Mouse (Mus musculus): ENCODE results near the gene Wdr89.
"Not testable (repeated sequence)": the region's sequence is repeated elsewhere in the genome, so short reads cannot be mapped to it uniquely, and the experiment has no call there.

Wdr89 gene

DNA sequence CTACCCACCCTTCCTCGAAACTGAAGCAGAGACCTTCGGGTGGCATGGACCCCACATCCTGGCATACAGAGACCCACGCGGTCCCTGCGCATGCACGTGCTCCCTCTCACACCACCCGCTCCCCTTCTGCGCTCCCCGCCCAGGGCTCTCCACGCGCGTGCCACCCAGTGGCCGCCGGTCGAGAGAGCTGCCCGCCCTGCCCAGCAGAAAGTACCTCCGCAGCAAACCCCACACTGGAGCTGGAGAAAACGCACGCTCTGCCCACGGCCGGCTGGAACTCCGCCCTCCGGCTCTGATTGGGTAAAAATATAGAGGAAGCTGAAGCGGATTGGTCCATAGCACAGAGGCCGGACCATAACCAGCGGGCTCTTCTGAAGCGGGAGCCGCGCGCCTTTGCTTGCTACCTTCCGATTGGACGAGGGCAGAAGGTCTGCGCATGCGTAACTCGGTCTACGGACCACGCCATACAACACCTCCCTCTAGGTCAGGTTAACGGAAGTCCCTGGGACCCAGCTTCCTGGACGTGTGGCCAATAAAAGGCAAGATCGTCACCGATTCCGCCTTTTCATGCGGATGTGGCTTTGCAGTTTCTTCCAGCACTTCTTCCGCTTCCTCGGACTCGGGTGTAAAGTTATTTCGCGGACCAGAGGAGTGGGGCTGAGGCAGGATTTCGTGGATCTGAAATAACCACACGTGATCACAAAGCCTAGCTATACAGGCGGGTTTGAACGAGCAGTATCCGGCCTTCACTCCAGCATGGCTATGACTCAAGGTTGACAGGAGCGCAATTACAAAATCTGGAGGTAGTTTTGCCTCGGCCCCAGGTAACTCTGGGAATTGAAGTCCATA is at the start of gene Wdr89:
Gene Wdr89, minus strand, starts transcription at position 280 of the 849 bp plus-strand sequence.
- TF ChIP-seq POU5F1 (IDR thresholded peaks at IDR 0.05; ENCODE audit: borderline replicate concordance, low read length), result no peak
- no peak for TF ChIP-seq NANOG (IDR thresholded peaks at IDR 0.05; ENCODE audit: borderline replicate concordance, low read length)
- no peak for TF ChIP-seq CTCF (conservative IDR thresholded peaks at IDR 0.05; ENCODE audit: low read length)
- peak within 1 kb of the TSS; percentile 98 for H3K4me3 ChIP-seq (replicated peaks; ENCODE audit: low read length)
- peaks cover 53% of the 10 kb centered on the region for H3K36me3 ChIP-seq (ENCODE audit: insufficient read depth, low read length)
- no peaks in the 10 kb centered on the region for H3K27me3 ChIP-seq (ENCODE audit: insufficient read depth, low read length)
- no peaks in the 10 kb centered on the region for H3K9me3 ChIP-seq (ENCODE audit: low read length)
- peaks cover 64% of the 10 kb centered on the region for H3K4me1 ChIP-seq (replicated peaks; ENCODE audit: low read depth, low read length)

DNA sequence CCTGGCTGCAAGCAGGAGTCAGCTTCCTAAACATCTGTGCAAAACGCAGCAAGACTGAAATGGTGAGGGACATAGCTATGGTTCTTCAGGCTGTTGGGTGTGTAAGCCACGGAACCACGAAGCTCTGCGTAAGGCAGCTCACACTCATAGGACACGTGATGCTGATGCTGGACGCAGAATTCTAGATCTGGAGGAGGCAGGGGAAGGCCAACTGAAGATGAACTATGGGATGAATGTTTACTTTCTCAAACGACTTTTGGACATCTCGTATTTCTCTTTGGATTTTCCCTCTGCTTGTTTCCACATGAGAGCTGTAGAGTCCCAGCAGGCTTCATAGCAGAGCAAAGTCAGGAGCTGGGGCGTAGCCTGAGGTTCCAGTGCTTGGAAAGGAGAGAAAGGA is 44.3 kb upstream of the Wdr89 start:
- no peaks in the 10 kb centered on the region for H3K9me3 ChIP-seq (ENCODE audit: low read length)
- no peaks in the 10 kb centered on the region for H3K36me3 ChIP-seq (ENCODE audit: insufficient read depth, low read length)
- H3K4me1 ChIP-seq (replicated peaks; ENCODE audit: low read depth, low read length), result peaks cover 11% of the 10 kb centered on the region
- no peaks in the 10 kb centered on the region for H3K27me3 ChIP-seq (ENCODE audit: insufficient read depth, low read length)
- no peak for TF ChIP-seq NANOG (IDR thresholded peaks at IDR 0.05; ENCODE audit: borderline replicate concordance, low read length)
- no peak for TF ChIP-seq CTCF (conservative IDR thresholded peaks at IDR 0.05; ENCODE audit: low read length)
- no peak for TF ChIP-seq POU5F1 (IDR thresholded peaks at IDR 0.05; ENCODE audit: borderline replicate concordance, low read length)
- H3K4me3 ChIP-seq (replicated peaks; ENCODE audit: low read length), result no peak overlapping the region

DNA sequence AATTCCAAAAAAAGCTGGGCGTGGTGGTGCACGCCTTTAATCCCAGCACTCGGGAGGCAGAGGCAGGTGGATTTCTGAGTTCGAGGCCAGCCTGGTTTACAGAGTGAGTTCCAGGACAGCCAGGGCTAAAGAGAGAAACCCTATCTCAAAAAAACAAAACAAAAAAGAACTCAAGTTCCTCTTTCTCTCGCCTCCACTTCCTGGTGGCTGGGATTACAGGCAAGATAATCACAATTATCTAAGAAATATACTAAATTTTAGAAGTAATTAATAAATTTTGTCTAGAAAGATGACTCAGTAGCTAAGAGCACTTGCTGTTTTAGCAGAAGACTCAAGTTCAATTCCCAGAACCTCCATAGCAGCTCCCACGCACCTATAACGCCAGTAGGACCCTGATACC is 43.6 kb upstream of the Wdr89 start:
- H3K4me1 ChIP-seq (replicated peaks; ENCODE audit: low read depth, low read length), result peaks cover 11% of the 10 kb centered on the region
- not testable (repeated sequence) for H3K9me3 ChIP-seq (ENCODE audit: low read length); H3K27me3 ChIP-seq (ENCODE audit: insufficient read depth, low read length); H3K36me3 ChIP-seq (ENCODE audit: insufficient read depth, low read length); H3K4me3 ChIP-seq (replicated peaks; ENCODE audit: low read length)

DNA sequence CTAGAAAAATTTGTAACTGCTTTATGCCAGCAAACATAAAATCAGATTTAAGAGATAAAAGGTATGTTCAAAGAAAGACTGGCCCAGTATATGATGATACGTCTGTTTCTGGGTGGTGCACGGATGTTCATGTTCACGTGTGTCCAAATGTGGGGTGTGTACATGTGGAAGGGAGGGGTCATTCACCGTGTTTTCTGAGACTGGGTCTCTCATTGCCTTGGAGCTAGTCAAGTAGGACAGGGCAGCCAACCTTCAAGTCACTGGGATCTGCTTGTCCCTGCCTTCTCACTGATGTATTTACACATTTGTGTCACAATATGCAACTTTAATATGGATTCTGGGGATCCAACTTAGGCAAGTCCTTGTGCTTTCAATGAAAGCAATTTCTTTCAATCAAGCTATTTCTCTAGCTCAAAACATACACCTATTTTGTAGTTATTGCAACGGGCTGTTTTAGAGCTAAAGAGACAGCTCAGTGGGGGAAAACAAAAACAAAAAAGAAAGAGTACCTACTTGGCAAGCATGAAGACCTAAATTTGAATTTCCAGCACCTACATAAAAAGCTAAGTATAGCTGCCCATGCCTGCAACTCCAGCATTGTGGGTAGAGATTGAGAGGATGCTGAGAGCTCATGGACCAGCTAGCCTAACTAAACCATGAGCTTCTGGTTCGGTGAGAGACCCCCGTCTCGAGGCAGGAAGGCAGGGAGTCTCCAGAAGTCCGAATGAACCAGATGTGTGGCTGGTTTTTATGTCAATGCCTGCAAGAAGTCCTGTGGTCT is 41.4 kb upstream of the Wdr89 start:
- H3K27me3 ChIP-seq (ENCODE audit: insufficient read depth, low read length), result no peaks in the 10 kb centered on the region
- H3K4me3 ChIP-seq (replicated peaks; ENCODE audit: low read length), result no peak overlapping the region
- no peaks in the 10 kb centered on the region for H3K9me3 ChIP-seq (ENCODE audit: low read length)
- no peak for TF ChIP-seq POU5F1 (IDR thresholded peaks at IDR 0.05; ENCODE audit: borderline replicate concordance, low read length)
- TF ChIP-seq CTCF (conservative IDR thresholded peaks at IDR 0.05; ENCODE audit: low read length), result no peak
- TF ChIP-seq NANOG (IDR thresholded peaks at IDR 0.05; ENCODE audit: borderline replicate concordance, low read length), result no peak
- H3K36me3 ChIP-seq (ENCODE audit: insufficient read depth, low read length), result no peaks in the 10 kb centered on the region
- peaks cover 11% of the 10 kb centered on the region for H3K4me1 ChIP-seq (replicated peaks; ENCODE audit: low read depth, low read length)

DNA sequence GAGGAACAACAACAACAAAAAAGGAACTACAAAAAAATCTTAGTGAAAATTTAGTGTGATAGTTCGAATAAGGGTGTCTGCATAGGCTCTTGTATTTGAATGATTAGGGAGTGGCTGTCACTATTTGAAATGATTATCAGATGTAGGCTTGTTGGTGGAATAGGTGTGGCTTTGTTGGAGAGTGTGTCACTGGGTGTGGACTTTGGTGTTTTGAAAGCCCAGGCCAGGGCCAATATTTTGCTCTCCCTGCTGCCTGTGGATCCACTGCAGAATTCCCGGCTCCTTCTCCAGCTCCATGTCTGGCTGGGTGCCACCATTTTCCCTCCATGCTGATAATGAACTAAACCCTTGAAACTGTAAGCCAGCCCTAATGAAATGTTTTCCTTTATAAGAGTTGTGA is 40.2 kb upstream of the Wdr89 start:
- no peak overlapping the region for H3K4me3 ChIP-seq (replicated peaks; ENCODE audit: low read length)
- H3K36me3 ChIP-seq (ENCODE audit: insufficient read depth, low read length), result no peaks in the 10 kb centered on the region
- peaks cover 11% of the 10 kb centered on the region for H3K4me1 ChIP-seq (replicated peaks; ENCODE audit: low read depth, low read length)
- TF ChIP-seq CTCF (conservative IDR thresholded peaks at IDR 0.05; ENCODE audit: low read length) (no peak), POU5F1 (IDR thresholded peaks at IDR 0.05; ENCODE audit: borderline replicate concordance, low read length) (no peak), NANOG (IDR thresholded peaks at IDR 0.05; ENCODE audit: borderline replicate concordance, low read length) (no peak)
- no peaks in the 10 kb centered on the region for H3K27me3 ChIP-seq (ENCODE audit: insufficient read depth, low read length)
- no peaks in the 10 kb centered on the region for H3K9me3 ChIP-seq (ENCODE audit: low read length)

DNA sequence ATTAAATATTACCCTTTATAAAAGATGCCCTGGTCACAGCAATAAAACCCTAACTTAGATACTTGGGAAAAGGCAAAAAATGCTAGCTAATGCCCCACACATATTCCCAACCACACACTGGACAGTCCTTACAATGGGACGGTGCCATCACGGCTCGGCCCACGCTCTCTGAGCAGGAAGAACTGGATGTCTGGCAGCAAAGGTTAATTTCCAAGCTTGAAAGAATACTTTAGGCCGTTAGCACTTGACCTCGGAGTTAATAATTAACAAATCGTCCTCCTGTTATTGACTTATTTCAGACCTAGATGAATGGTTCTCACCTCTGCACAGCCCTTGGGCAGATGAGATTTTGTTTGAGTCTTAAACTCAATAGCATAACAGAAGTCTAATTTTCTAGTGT is 37.3 kb upstream of the Wdr89 start:
- H3K36me3 ChIP-seq (ENCODE audit: insufficient read depth, low read length), result no peaks in the 10 kb centered on the region
- H3K27me3 ChIP-seq (ENCODE audit: insufficient read depth, low read length), result 0 out of 2 replicates have a peak, but pooled peaks cover 2% of the 10 kb centered on the region
- TF ChIP-seq CTCF (conservative IDR thresholded peaks at IDR 0.05; ENCODE audit: low read length), result no peak
- TF ChIP-seq NANOG (IDR thresholded peaks at IDR 0.05; ENCODE audit: borderline replicate concordance, low read length), result no peak
- TF ChIP-seq POU5F1 (IDR thresholded peaks at IDR 0.05; ENCODE audit: borderline replicate concordance, low read length), result no peak
- peaks cover 14% of the 10 kb centered on the region for H3K4me1 ChIP-seq (replicated peaks; ENCODE audit: low read depth, low read length)
- no peaks in the 10 kb centered on the region for H3K9me3 ChIP-seq (ENCODE audit: low read length)
- no peak overlapping the region for H3K4me3 ChIP-seq (replicated peaks; ENCODE audit: low read length)

DNA sequence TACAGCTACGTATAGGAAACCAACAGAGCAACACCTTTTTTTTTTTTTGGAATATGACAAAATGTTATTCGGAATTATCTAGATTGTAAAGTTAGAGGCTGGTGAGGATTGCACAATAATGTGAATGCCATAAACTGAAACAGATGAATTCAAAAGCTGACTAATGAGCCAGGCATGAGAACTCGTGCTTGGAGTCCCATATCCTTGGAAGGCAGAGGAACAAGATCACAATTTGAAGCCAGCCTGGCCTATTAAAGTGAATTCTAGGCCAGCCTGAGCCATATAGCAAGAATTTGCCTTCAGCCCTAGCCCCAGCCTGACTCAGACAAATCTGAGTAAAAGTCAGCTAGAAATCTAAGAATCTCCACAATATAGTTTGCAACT is 33.4 kb upstream of the Wdr89 start:
- TF ChIP-seq POU5F1 (IDR thresholded peaks at IDR 0.05; ENCODE audit: borderline replicate concordance, low read length), result no peak
- no peak for TF ChIP-seq CTCF (conservative IDR thresholded peaks at IDR 0.05; ENCODE audit: low read length)
- TF ChIP-seq NANOG (IDR thresholded peaks at IDR 0.05; ENCODE audit: borderline replicate concordance, low read length), result no peak
- no peak overlapping the region for H3K4me3 ChIP-seq (replicated peaks; ENCODE audit: low read length)

DNA sequence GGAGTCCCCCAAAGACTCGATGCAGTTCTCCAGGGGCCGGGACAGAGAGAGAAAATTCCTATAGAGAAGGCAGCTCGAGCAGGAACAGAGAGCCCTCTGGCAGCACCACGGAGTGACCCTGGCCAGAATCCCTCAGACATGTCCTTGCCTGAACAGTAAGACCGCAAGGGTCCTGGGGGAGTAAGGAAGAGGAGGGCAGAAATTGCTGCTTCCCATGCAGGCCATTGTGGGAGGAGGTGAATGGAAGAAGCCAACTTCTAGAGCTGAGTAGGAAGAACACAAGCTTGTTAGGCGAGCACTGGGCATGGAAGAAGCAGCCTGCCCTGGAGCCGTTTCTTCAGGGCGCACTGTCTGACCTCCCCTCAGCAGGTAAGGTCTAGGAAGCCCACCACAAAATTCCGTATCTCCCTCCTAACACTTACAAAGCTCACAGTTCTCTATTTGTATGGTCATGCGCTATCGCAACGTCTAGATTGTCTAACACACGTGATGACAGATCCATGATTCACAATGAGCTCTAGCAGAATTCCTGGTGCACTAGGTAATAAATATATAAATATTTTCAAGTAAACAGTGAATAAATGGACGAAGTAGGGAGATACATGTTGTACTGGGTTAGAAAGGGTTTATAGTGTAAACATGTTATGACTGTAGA is 32.9 kb upstream of the Wdr89 start:
- 0 out of 2 replicates have a peak, but pooled peaks cover 2% of the 10 kb centered on the region for H3K27me3 ChIP-seq (ENCODE audit: insufficient read depth, low read length)
- peaks cover 8% of the 10 kb centered on the region for H3K9me3 ChIP-seq (ENCODE audit: low read length)
- TF ChIP-seq CTCF (conservative IDR thresholded peaks at IDR 0.05; ENCODE audit: low read length), result no peak
- TF ChIP-seq NANOG (IDR thresholded peaks at IDR 0.05; ENCODE audit: borderline replicate concordance, low read length), result no peak
- TF ChIP-seq POU5F1 (IDR thresholded peaks at IDR 0.05; ENCODE audit: borderline replicate concordance, low read length), result no peak
- peaks cover 20% of the 10 kb centered on the region for H3K4me1 ChIP-seq (replicated peaks; ENCODE audit: low read depth, low read length)
- H3K36me3 ChIP-seq (ENCODE audit: insufficient read depth, low read length), result no peaks in the 10 kb centered on the region
- H3K4me3 ChIP-seq (replicated peaks; ENCODE audit: low read length), result peak overlapping the region; percentile 14

More for the DNA sequence above, 33.4 kb upstream of the Wdr89 start:
- H3K9me3 ChIP-seq (ENCODE audit: low read length), result peaks cover 8% of the 10 kb centered on the region
- H3K4me1 ChIP-seq (replicated peaks; ENCODE audit: low read depth, low read length), result peaks cover 20% of the 10 kb centered on the region
- 0 out of 2 replicates have a peak, but pooled peaks cover 2% of the 10 kb centered on the region for H3K27me3 ChIP-seq (ENCODE audit: insufficient read depth, low read length)
- H3K36me3 ChIP-seq (ENCODE audit: insufficient read depth, low read length), result no peaks in the 10 kb centered on the region

All from E14TG2a.4 (cell line).